Mouse (Mus musculus) liver, postnatal 0 days (tissue): ENCODE results near the gene Lrp3.

ENCODE experiments used
- CTCF ChIP-seq: sonication (generic); IDR thresholded peaks from 2 replicates; pipeline ENCODE4 v1.5.1; 2016; ENCODE audit warnings: antibody characterized with exemption, low read depth
- EP300 ChIP-seq: IDR thresholded peaks from 2 replicates; pipeline ENCODE4 v1.6.1; 2016; ENCODE audit warnings: antibody characterized with exemption, low read depth, mild to moderate bottlenecking

GRCm38 (mm10) chr7:35264746-35265145 is 49.4 kb upstream of the Lrp3 start:
- peak; percentile 76 for TF ChIP-seq CTCF
- TF ChIP-seq EP300 = no peak
